Mouse (Mus musculus): ENCODE data around the gene Tspan3.

DNA sequence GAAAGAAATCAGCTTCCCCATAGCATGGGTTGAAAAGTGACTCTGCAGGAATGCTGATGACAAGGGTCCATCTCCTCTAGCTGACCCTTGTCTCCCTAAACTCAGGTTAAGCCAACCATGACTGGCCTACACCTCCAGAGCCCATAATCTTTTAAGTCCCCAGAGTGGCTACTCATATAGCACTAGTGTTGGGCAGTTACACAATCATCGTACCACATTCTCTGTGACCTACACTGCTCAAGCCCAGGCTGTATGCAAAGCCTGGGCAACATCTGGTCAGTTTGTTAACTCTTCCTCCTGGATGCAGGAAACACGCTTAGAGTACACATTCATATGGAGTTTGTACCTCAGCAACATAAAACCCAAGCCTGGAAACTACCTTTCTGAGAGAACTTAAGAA, 34.9 kb upstream of the Tspan3 start:
- no peak for TF ChIP-seq CTCF (IDR thresholded peaks at IDR 0.05; ENCODE audit: low read depth, low read length)
- no peak for TF ChIP-seq POLR2A (IDR thresholded peaks at IDR 0.05; ENCODE audit: extremely low read depth, insufficient read depth, low read length)

Measured in liver, adult 2 months (tissue).